Mouse (Mus musculus): Measurements from ENCODE around the gene Lenep.

The Lenep gene

GRCm38 (mm10) chr3:89390699-89391662, 11.6 kb downstream of the Lenep start:
- ChIA-PET POLR2A (interaction anchor here in 3 of 4 experiments (0.6 to 14.6 kb wide), 24 partner anchors 8 to 810 kb away, joined by 3 to 192 read pairs (median 4); partner anchors contain the start of genes Cks1b (in 2 of the 3), Pygo2 (in 2 of the 3), Shc1 (in 2 of the 3) and Flad1 (in 1 of the 3)), CTCF (interaction anchor here (0.6 to 9.2 kb wide), 13 partner anchors 11 to 954 kb away, joined by 3 to 148 read pairs (median 4); partner anchors contain the start of gene Flad1 (in 1 of the 4))

DNA sequence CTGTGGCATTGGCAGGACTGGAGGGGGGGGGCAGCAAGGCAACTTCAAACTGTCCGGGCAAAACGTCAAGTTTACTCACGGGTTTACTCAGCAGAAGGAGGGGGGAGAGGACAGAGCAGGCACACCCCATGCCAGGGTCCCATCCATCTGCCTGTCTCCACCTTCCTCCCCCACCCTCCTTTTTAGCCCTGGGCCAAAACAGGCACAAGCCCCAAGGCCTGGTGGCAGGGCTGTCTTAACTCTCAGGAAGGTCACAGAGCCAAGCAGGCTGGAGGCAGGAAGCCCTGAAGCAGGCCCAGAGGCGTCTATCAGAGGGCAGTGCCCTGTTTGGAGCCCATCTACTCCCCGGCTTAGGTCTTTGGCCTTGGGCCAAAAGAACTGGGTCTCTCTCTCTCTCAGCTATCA, 12.5 kb downstream of the Lenep start:
- ChIA-PET POLR2A (interaction anchor here in 3 of 4 experiments (0.6 to 14.6 kb wide), 7 partner anchors 9 to 75 kb away, joined by 3 to 192 read pairs (median 123); partner anchors contain the start of genes Cks1b (in 2 of the 3), Shc1 (in 2 of the 3) and Flad1 (in 1 of the 3)), CTCF (interaction anchor here in 3 of 4 experiments (0.6 to 9.2 kb wide), 3 partner anchors 10 to 75 kb away, joined by 3 to 148 read pairs (median 3); partner anchors contain the start of gene Flad1 (in 1 of the 3))

DNA sequence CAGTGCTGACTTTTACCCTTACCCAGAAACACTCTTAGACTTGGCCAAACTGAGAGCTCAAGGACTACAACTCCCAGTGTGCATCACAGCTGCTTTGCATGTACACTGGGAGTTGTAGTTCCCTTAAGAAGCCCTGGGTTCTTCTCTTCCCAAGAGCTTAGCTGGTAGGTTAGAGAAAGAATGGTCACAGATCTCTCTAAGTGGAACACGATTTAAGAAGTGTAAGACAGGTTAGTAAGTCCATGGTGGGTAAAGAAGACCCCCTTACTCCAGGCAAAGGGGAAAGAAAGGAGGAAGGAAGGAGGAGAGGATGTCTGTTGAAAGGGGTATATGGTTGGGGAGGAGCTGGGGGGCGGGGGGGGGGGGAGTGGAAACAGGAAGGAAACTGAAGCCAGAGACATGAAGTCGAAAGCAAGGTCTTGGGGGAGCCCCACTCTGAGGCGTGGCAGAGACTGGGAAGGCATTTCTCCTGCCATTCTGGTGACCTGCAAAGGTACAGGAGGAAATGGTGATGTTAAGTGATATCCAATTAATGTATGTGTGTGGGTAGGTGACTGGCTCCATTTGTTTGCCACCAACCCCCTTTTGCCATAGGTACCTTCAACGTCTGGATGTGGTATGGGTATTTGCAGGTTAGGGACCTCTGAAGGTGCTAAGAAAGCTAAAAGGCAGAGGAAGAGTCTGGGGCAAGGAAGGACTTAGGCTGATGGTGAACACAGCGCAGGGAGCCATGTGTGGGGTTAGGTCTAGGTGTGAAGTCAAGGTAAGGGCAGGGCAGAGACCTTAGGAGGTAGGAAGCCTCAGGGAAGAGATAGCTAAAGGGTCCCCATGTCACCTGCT, 13.5 kb downstream of the Lenep start:
- POLR2A ChIA-PET: interaction anchor here in 3 of 4 experiments (0.7 to 12.8 kb wide), 18 partner anchors 8 to 287 kb away, joined by 3 to 189 read pairs (median 3); partner anchors contain the start of genes Cks1b (in 3 of the 3), Shc1 (in 3 of the 3), Dcst1 (in 1 of the 3) and Fdps (in 1 of the 3)
- CTCF ChIA-PET: interaction anchor here in 3 of 4 experiments (0.5 to 9.2 kb wide), 9 partner anchors 9 to 92 kb away, joined by 3 to 148 read pairs (median 4); partner anchors contain the start of genes Adam15 (in 1 of the 3), Pbxip1 (in 1 of the 3) and Pmvk (in 1 of the 3)

GRCm38 (mm10) chr3:89388134-89388881, 14.3 kb downstream of the Lenep start:
- CTCF ChIA-PET: interaction anchor here in 3 of 4 experiments (0.6 to 9.2 kb wide), 9 partner anchors 8 to 93 kb away, joined by 3 to 148 read pairs (median 4); partner anchors contain the start of genes Adam15 (in 1 of the 3) and Pbxip1 (in 1 of the 3)

GRCm38 (mm10) chr3:89387632-89388031, 15.0 kb downstream of the Lenep start:
- ChIA-PET CTCF (interaction anchor here in 3 of 4 experiments (0.6 to 1.7 kb wide), 5 partner anchors 9 to 46 kb away, joined by 3 to 6 read pairs (median 5); no protein-coding TSS in a partner anchor), POLR2A (interaction anchor here in 3 of 4 experiments (0.6 to 13.6 kb wide), 10 partner anchors 6 to 1047 kb away, joined by 3 to 189 read pairs (median 4); partner anchors contain the start of genes Adam15 (in 1 of the 3) and Zbtb7b (in 1 of the 3))

More at GRCm38 (mm10) chr3:89388134-89388881, 14.3 kb downstream of the Lenep start:
- POLR2A ChIA-PET: interaction anchor here in 3 of 4 experiments (0.6 to 13.6 kb wide), 19 partner anchors 6 to 1048 kb away, joined by 3 to 189 read pairs (median 4); partner anchors contain the start of genes Cks1b (in 3 of the 3), Shc1 (in 3 of the 3), Adam15 (in 1 of the 3) and Fdps (in 1 of the 3)

DNA sequence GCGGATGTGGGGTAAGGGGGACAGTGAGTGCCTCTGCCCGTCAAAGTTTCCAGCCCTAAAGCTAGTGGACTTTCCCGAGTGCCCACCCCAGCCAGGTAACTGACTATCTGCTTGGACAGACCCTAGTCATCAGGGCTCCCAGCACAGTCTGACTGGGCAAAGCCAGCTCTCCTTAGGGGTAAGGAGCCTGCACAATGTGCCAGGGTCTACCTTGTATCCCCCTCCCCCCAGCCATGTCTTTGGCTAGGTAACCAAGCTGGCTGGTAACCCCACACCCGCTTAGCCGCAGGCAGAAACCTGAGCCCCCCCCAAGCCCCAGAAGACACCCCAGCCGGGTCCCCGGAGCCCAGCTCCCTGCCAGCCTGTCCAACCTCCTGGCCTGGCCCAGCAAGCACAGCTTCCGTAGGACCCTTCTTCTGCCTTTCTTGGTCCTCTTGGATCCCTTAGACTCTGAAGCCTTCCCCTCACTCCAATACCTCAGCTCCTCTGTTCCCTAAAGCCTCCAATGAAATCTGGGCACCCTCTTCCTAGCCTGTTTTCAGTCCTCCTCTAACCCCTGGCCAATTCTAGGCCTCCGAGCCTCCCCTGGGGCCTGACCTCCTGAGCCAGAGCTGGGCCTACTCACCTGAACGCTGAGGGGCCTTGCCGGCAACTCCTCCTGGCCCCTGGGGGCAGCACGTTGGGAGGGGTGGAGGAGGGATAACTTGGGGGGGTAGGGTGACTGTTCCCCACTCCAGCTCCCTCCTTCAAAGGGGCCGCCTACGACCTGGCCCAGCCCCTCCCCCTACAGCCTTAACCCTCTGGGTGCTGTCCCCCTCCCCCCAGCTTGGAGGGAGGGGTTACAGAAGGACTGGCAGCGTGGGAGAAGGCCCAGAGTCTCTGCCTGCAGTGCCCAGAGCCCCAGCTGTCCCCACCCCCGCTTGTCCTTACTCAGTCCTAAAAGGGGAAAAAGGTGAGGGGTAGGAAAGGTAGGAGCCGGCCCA, 15.9 kb downstream of the Lenep start:
- CTCF ChIA-PET: interaction anchor here (0.5 to 3.9 kb wide), 11 partner anchors 8 to 95 kb away, joined by 3 to 10 read pairs (median 4); no protein-coding TSS in a partner anchor
- POLR2A ChIA-PET: interaction anchor here in 2 of 4 experiments (0.6 to 13.6 kb wide), 21 partner anchors 7 to 762 kb away, joined by 3 to 189 read pairs (median 4); partner anchors contain the start of genes Adam15 (in 2 of the 2), Cks1b (in 1 of the 2), Efna3 (in 1 of the 2) and Efna4 (in 1 of the 2)

- ChIA-PET CTCF (interaction anchor here in 2 of 4 experiments (0.6 to 3.9 kb wide), 6 partner anchors 11 to 166 kb away, joined by 3 to 10 read pairs (median 6); no protein-coding TSS in a partner anchor), POLR2A (interaction anchor here in 2 of 4 experiments (0.8 to 13.6 kb wide), 9 partner anchors 8 to 65 kb away, joined by 3 to 189 read pairs (median 8); partner anchors contain the start of genes Zbtb7b (in 2 of the 2), Adam15 (in 1 of the 2), Cks1b (in 1 of the 2) and Shc1 (in 1 of the 2))
Observed at GRCm38 (mm10) chr3:89385451-89385850, 17.1 kb downstream of the Lenep start.

- CTCF ChIA-PET: interaction anchor here (0.6 to 3.9 kb wide), 10 partner anchors 12 to 165 kb away, joined by 3 to 15 read pairs (median 6); no protein-coding TSS in a partner anchor
- POLR2A ChIA-PET: interaction anchor here in 3 of 4 experiments (0.5 to 13.6 kb wide), 12 partner anchors 9 to 102 kb away, joined by 3 to 189 read pairs (median 8); partner anchors contain the start of genes Cks1b (in 2 of the 3), Shc1 (in 2 of the 3), Zbtb7b (in 2 of the 3) and Adam15 (in 1 of the 3)
Observed at GRCm38 (mm10) chr3:89384331-89385076, 18.1 kb downstream of the Lenep start.

DNA sequence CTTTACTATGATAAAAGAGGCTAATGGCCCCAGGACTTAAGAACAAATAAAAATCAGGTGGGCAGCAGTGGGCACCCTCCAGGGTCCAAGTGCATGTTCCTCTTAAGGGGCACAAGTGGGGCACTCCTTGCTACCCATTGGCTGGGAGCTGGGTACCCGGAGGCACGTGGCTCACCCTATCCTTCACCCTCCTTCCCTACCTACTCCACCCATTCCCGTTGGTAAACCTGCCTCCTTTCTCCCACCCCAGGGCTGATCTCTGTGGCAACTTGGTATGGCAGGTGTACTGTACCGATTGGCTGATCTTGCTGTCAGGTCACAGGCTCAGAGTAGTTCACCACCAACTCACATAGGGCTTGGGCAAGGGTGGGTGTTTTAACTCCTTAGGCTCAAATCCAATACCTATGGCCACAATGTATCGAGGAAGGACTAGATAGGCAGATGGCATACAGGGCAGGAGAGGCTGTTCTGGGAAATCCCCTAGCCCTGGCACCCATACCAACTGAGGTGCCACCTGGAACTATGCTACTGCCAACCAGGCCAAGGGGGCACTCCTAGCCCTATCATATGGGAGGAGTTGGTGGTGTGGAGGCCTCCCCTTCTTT, 18.8 kb downstream of the Lenep start:
- POLR2A ChIA-PET: interaction anchor here (0.8 to 13.6 kb wide), 42 partner anchors 8 to 666 kb away, joined by 3 to 189 read pairs (median 5); partner anchors contain the start of genes Flad1 (in 3 of the 4), Cks1b (in 2 of the 4), Pmvk (in 2 of the 4) and Shc1 (in 2 of the 4)
- CTCF ChIA-PET: interaction anchor here (0.6 to 6.4 kb wide), 11 partner anchors 9 to 730 kb away, joined by 3 to 148 read pairs (median 6); partner anchors contain the start of gene Zbtb7b (in 2 of the 4)

GRCm38 (mm10) chr3:89382950-89383349, 19.6 kb downstream of the Lenep start:
- ChIA-PET POLR2A (interaction anchor here (0.7 to 13.6 kb wide), 58 partner anchors 8 to 667 kb away, joined by 3 to 189 read pairs (median 4); partner anchors contain the start of genes Flad1 (in 4 of the 4), Efna4 (in 3 of the 4), Cks1b (in 2 of the 4) and Pmvk (in 2 of the 4)), CTCF (interaction anchor here (0.5 to 6.4 kb wide), 16 partner anchors 10 to 1098 kb away, joined by 3 to 148 read pairs (median 4); partner anchors contain the start of gene Zbtb7b (in 2 of the 4))

DNA sequence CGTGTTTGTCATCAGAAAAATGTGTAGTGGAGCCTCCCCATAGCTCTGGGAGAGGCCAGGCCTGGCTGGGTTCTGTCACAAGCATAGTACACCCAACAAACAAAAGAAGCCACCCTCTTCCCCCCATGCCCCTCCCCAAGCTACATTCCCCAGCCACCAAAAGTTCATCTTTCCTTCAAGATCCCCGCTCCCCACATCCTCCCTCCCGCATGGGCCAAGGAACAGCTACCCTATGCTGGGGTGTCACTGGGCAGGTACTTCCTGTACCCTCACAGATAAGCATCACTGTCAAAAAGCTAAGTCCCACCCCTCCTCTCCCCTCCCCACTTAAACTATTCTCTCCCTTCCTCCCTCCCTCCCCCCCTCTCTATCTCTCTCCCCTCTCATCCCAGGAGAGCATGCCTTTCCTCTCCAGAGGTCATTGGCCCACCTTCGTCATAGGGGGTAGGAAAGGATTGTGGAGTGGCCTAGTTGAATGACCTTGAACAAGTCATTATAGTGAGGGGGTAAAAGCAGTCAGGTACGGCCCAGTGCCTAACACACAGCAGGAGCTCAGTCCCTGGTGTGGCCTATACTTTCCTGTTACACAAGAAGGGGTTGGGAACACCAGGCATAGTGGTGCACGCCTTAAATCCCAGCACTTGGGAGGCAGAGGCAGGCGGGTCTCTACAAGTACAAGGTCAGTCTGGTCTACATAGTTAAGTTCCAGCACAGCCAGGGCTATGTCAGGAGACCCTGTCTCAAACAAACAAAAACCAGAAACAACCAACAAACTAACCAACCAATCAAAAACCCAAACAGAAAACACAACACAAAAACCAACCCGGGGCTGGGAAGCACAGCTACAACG, 20.3 kb downstream of the Lenep start:
- ChIA-PET POLR2A (interaction anchor here (0.6 to 13.6 kb wide), 65 partner anchors 8 to 834 kb away, joined by 3 to 189 read pairs (median 4); partner anchors contain the start of genes Flad1 (in 4 of the 4), Efna4 (in 3 of the 4), Cks1b (in 2 of the 4) and Pmvk (in 2 of the 4)), CTCF (interaction anchor here (0.5 to 6.4 kb wide), 17 partner anchors 9 to 1097 kb away, joined by 3 to 148 read pairs (median 6); partner anchors contain the start of gene Zbtb7b (in 2 of the 4))

DNA sequence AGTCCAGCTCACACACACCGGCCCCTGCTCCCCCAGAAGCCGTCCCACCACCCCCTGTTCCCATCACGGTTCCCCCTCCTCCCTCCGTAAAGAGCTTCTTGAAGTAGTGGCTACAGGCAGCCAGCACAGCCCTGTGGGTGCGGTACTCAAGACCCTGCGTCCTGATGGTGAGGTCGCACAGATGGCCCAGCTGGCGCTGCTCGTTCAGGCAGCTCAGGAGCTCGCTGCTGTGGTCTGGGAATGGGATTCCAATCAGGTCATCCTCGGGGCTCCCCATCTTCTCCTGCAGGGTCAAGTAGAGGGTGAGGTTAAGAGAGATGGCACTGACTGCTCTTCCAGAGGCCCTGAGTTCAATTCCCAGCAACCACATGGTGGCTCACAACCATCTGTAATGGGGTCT, 21.4 kb downstream of the Lenep start:
- ChIA-PET CTCF (interaction anchor here in 3 of 4 experiments (0.6 to 6.4 kb wide), 9 partner anchors 12 to 685 kb away, joined by 3 to 148 read pairs (median 4); partner anchors contain the start of gene Zbtb7b (in 1 of the 3)), POLR2A (interaction anchor here in 3 of 4 experiments (0.7 to 13.6 kb wide), 23 partner anchors 8 to 335 kb away, joined by 3 to 189 read pairs (median 7); partner anchors contain the start of genes Adam15 (in 2 of the 3), Cks1b (in 2 of the 3), Shc1 (in 2 of the 3) and Zbtb7b (in 2 of the 3))

Data from embryonic stem cell, embryonic (primary cell).